Mouse (Mus musculus) forebrain, embryonic 11.5 days (tissue): ENCODE results near the gene Cyp2s1. TPM values are rescaled to one million over a fixed set of nuclear protein-coding genes. Genes with fewer than 3 reads are reported as not detected.

ENCODE experiments used
- ATAC-seq: fragments of 200-750 bp; cut with Nextera tagmentation; replicated peaks from 2 replicates; pipeline ENCODE4 v1.8.0; 2017; ENCODE audit warnings: moderate TSS enrichment; ENCODE audit not compliant: low FRiP score
- DNase-seq: peaks from one replicate; pipeline ENCODE4 v3.0.0-alpha.2; 2017; ENCODE audit warnings: low spot score
- H3K27ac ChIP-seq: fragments of 300-500 bp; sonication (generic); 2 replicates; pipeline ENCODE4 v1.5.1; 2014; ENCODE audit warnings: low read depth, low read length
- H3K27me3 ChIP-seq: fragments of 300-500 bp; sonication (generic); 2 replicates; pipeline ENCODE4 v1.6.1; 2014; ENCODE audit warnings: mild to moderate bottlenecking, low read length, mixed read lengths; ENCODE audit not compliant: control insufficient read depth, insufficient read depth
- H3K36me3 ChIP-seq: fragments of 300-500 bp; sonication (generic); 2 replicates; pipeline ENCODE4 v1.6.1; 2014; ENCODE audit warnings: mild to moderate bottlenecking, low read length, moderate library complexity, mixed read lengths; ENCODE audit not compliant: control insufficient read depth, insufficient read depth
- H3K4me1 ChIP-seq: fragments of 300-500 bp; sonication (generic); replicated peaks from 2 replicates; pipeline ENCODE4 v1.6.1; 2014; ENCODE audit warnings: low read length, mixed read lengths; ENCODE audit not compliant: control insufficient read depth, insufficient read depth
- H3K4me2 ChIP-seq: fragments of 300-500 bp; sonication (generic); 2 replicates; pipeline ENCODE4 v1.6.1; 2014; ENCODE audit warnings: low read depth, mild to moderate bottlenecking, low read length, moderate library complexity, mixed read lengths; ENCODE audit not compliant: severe bottlenecking
- H3K4me3 ChIP-seq: fragments of 300-500 bp; sonication (generic); 2 replicates; pipeline ENCODE4 v1.5.1; 2014; ENCODE audit warnings: low read depth, low read length
- H3K9ac ChIP-seq: fragments of 300-500 bp; sonication (generic); 2 replicates; pipeline ENCODE4 v1.6.1; 2014; ENCODE audit warnings: low read length
- H3K9me3 ChIP-seq: fragments of 300-500 bp; sonication (generic); 2 replicates; pipeline ENCODE4 v1.6.1; 2016; ENCODE audit warnings: low read length, mixed read lengths; ENCODE audit not compliant: control insufficient read depth
- WGBS: fragments of 180-500 bp; shearing (Covaris S2); extraction: QIAGEN DNeasy Blood & Tissue Kit; methylation state at CpG from one replicate; pipeline ENCODE4 v1.1.7; 2014; 5-methylcytosine and 5-hydroxymethylcytosine counted together
- polyA plus RNA-seq: library from polyadenylated mRNA; unstranded; fragments of >200 nt; fragmentation: Nextera tagmentation; extraction: Ambion mirVana; gene quantifications from 2 replicates; pipeline ENCODE4 v1.2.1, GENCODE M21; 2014

The Cyp2s1 gene
- polyA plus RNA-seq: 0.32 and 0.35 TPM in 2 replicates

GRCm38 (mm10) chr7:25816241-25816919 is at the start of gene Cyp2s1:
Gene Cyp2s1, minus strand, starts transcription at chr7:25816913.
- Histone ChIP-seq H3K9me3 (no peaks in the 10 kb centered on the region), H3K4me1 (peaks cover 3% of the 10 kb centered on the region; the same call in 1 of the 2 replicates), H3K36me3 (no peaks in the 10 kb centered on the region), H3K9ac (peak within 1 kb of the TSS; percentile 48), H3K4me3 (peak within 1 kb of the TSS; percentile 32), H3K4me2 (peak within 1 kb of the TSS; percentile 73), H3K27ac (no peak within 1 kb of the TSS), H3K27me3 (peaks cover 8% of the 10 kb centered on the region; the same call in 1 of the 2 replicates)
- 1% methylated on average over 40 of the region's 40 CpGs for WGBS
- DNase-seq (peak; percentile 59), ATAC-seq (peak; percentile 27; the same call in 1 of the 2 replicates)

DNA sequence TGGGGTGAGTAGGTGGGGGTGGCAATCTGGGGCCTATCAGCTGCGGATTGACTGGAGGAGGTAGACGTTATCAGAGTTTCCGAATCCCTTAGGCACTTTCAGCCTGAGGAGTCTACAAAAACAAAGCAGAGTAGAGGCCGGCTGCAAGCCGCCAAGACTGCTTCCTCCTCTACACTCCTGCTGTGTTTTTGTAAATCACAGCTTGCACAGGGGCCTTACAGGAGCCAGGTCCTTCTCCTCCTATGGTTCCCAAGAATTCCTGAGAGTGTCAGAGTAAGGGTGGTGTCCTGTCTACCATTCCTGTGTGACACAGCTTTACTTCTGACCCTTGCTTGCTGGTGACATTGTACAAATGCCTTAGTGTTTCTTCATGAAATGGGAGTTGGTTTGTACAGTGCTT is 48.1 kb upstream of the Cyp2s1 start:
- no peaks in the 10 kb centered on the region for H3K4me1 ChIP-seq
- no peaks in the 10 kb centered on the region for H3K27me3 ChIP-seq
- H3K4me2 ChIP-seq: no peak overlapping the region
- no peak for DNase-seq
- no peak overlapping the region for H3K27ac ChIP-seq
- no peak overlapping the region for H3K4me3 ChIP-seq
- no peak for ATAC-seq
- H3K9me3 ChIP-seq: no peaks in the 10 kb centered on the region
- 19% methylated on average over 5 of the region's 5 CpGs for WGBS
- H3K36me3 ChIP-seq: no peaks in the 10 kb centered on the region
- H3K9ac ChIP-seq: no peak overlapping the region

GRCm38 (mm10) chr7:25863756-25864155 is 47.0 kb upstream of the Cyp2s1 start:
- H3K4me3 ChIP-seq: no peak overlapping the region

DNA sequence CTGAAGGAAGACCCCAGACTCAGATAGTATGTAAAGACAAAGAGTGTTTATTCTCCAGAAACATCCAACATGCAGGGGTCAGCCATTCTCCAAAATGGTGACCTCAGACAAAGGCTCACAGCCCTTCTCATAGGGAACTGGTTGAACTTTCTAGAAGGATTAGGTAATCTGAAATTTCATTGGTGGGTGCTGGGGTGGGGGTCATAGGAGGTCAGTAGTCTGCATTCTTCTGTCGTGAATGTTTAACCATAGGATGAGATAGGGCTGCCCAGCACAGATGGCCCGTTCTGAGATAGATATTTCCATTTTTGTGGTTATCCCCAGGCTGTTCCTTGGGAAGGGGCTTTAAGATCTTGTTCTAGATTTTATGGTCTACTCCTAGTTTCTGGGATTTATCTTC is 45.7 kb upstream of the Cyp2s1 start:
- no peaks in the 10 kb centered on the region for H3K4me1 ChIP-seq
- ATAC-seq: no peak
- 82% methylated on average over 2 of the region's 2 CpGs for WGBS
- H3K9me3 ChIP-seq: no peaks in the 10 kb centered on the region
- no peak overlapping the region for H3K27ac ChIP-seq
- H3K4me3 ChIP-seq: no peak overlapping the region
- DNase-seq: no peak
- no peaks in the 10 kb centered on the region for H3K27me3 ChIP-seq
- H3K9ac ChIP-seq: no peak overlapping the region
- H3K36me3 ChIP-seq: no peaks in the 10 kb centered on the region
- no peak overlapping the region for H3K4me2 ChIP-seq

More at GRCm38 (mm10) chr7:25863756-25864155, 47.0 kb upstream of the Cyp2s1 start:
- no peak overlapping the region for H3K4me2 ChIP-seq
- no peaks in the 10 kb centered on the region for H3K9me3 ChIP-seq
- no peaks in the 10 kb centered on the region for H3K27me3 ChIP-seq
- no peak overlapping the region for H3K9ac ChIP-seq
- no peak overlapping the region for H3K27ac ChIP-seq
- 85% methylated on average over 3 of the region's 3 CpGs for WGBS
- no peaks in the 10 kb centered on the region for H3K36me3 ChIP-seq
- no peak for ATAC-seq
- no peaks in the 10 kb centered on the region for H3K4me1 ChIP-seq
- no peak for DNase-seq

DNA sequence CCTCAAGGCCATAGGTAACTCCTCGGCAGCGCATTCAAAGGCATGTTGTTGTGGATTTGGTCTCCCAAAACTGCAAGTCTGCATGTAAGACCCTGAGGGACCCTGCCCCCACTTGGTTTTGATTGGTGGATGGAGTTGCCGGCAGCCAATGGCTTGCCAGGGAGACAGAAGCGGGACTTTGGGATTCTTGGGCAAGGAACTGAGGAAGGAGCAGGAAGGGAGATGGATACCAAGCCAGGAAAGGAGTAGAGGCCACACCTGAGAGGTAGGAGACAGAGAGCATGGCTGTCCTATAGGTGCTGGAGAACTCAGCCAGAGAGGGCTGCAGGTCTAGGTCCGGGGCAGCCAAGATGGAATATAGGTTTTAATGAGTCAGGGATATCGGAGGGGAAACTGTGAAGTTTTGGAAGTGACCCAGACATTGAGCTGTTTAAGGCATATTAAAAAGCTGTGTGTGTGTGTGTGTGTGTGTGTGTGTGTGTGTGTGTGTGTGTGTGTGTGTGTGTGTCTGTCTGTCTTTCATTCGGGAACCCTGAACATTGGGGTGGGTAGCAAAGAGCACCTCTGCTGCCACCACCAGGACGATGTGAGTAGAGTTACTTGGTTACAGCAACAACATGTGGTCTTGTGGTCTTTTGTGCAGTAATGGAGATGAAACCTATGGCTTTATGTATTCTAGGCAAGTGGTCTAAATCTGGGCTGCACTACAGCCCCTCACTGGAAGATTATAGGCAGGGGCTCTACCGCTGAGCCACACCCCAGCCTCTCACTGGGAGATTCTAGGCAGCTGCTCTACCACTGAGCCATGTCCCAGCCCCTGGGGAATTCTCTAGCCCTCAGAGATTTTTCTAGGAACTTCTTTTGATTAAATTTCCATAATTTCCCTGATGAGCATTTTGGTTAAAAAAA is 43.5 kb upstream of the Cyp2s1 start:
- ATAC-seq: peak; percentile 83
- H3K27ac ChIP-seq: no peak overlapping the region
- peak overlapping the region; percentile 32; the same call in 1 of the 2 replicates for H3K9ac ChIP-seq

DNA sequence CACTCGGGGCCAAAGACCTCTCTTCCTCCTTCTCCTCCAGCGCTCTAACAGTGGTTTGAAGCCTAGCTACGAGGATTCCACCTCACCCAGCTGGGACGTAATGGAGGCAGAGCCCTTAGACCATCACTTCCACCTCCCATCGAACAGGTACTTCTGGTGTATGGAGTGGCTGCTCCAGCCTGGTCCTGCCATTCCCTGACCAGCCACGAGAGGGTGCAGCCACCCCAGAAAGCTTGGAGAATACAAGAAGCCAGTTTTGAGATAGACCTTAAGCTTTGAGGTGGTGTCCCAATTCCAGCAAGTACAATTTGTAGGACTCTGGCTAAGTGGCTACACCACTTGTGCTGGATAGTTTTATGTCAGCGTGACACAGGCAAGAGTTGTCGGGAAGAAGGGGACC is 38.4 kb upstream of the Cyp2s1 start:
- no peak overlapping the region for H3K4me3 ChIP-seq
- H3K27me3 ChIP-seq: no peaks in the 10 kb centered on the region
- H3K4me1 ChIP-seq: no peaks in the 10 kb centered on the region
- no peak overlapping the region for H3K9ac ChIP-seq
- no peak overlapping the region for H3K27ac ChIP-seq
- no peak for ATAC-seq
- 37% methylated on average over 8 of the region's 8 CpGs for WGBS
- no peaks in the 10 kb centered on the region for H3K9me3 ChIP-seq
- no peak overlapping the region for H3K4me2 ChIP-seq
- DNase-seq: peak; percentile 74
- H3K36me3 ChIP-seq: no peaks in the 10 kb centered on the region

More for the DNA sequence above, 43.5 kb upstream of the Cyp2s1 start:
- Histone ChIP-seq H3K4me3 (peak overlapping the region; percentile 19; the same call in 1 of the 2 replicates), H3K36me3 (no peaks in the 10 kb centered on the region), H3K9me3 (no peaks in the 10 kb centered on the region), H3K4me2 (peak overlapping the region; percentile 45), H3K27me3 (no peaks in the 10 kb centered on the region), H3K4me1 (no peaks in the 10 kb centered on the region)
- DNase-seq: peak; percentile 69
- WGBS: 24% methylated on average over 9 of the region's 9 CpGs

DNA sequence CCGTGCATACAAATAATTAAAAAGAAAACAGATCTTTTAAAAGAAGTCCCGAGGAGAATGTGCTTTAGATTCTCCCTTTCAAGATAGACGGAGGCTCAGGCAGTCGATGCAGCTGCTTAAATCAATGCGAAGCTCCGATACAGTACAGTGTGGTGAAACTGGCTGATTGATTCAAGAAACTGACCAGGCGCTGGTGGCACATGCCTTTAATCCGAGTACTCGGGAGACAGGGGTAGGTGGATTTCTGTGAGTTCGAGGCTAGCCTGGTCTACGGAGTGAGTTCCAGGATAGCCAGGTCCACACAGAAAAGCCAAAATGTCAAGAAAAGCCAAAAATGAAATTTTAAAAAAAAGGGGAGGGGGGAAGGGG is 31.7 kb upstream of the Cyp2s1 start:
- Histone ChIP-seq H3K27ac (no peak overlapping the region), H3K9me3 (no peaks in the 10 kb centered on the region), H3K9ac (peak overlapping the region; percentile 65), H3K4me3 (peak overlapping the region; percentile 40), H3K4me2 (peak overlapping the region; percentile 54), H3K27me3 (no peaks in the 10 kb centered on the region), H3K4me1 (no peaks in the 10 kb centered on the region), H3K36me3 (no peaks in the 10 kb centered on the region)
- ATAC-seq (peak; percentile 64), DNase-seq (no peak)
- WGBS: 27% methylated on average over 11 of the region's 11 CpGs

DNA sequence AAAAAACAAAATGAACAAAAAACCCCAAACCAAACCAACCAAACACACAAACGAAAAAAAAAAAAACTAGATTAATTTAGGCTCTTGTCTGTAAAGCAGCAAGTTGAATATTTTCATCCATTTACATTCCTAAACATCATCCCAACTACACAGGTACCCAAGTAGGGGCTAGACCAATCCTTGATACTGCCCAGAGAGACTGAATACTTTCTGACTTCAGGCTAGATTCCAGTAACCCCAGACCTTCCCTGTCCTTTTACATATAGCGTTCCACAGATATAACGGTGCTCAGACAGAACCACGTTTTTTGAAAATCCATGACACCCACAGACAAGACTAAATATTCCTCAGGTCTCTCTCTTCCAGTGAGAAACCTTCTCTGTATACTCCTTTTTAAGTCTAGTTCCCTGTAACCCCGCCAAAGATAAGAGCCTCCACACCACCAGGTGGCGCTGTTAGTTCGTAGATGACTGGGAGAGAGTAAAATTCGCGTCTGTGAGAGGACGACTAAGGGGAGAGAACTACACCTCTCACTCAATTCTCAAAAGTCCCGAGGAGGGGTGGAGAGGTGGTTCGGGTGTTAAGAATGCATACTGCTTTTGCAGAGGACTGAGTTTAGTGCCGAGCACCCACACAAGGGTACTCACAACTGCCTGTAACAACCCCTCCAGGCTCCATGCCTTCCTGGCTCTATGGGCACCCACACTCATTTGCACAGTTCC is 31.2 kb upstream of the Cyp2s1 start:
- no peaks in the 10 kb centered on the region for H3K36me3 ChIP-seq
- peak overlapping the region; percentile 65 for H3K9ac ChIP-seq
- ATAC-seq: peak; percentile 76
- no peak overlapping the region for H3K27ac ChIP-seq
- peak overlapping the region; percentile 40 for H3K4me3 ChIP-seq
- H3K4me2 ChIP-seq: peak overlapping the region; percentile 54
- H3K4me1 ChIP-seq: no peaks in the 10 kb centered on the region
- no peaks in the 10 kb centered on the region for H3K9me3 ChIP-seq
- H3K27me3 ChIP-seq: no peaks in the 10 kb centered on the region
- 12% methylated on average over 13 of the region's 13 CpGs for WGBS
- DNase-seq: peak; percentile 91
